Mouse (Mus musculus): ENCODE results near the gene 6030408B16Rik.

DNA sequence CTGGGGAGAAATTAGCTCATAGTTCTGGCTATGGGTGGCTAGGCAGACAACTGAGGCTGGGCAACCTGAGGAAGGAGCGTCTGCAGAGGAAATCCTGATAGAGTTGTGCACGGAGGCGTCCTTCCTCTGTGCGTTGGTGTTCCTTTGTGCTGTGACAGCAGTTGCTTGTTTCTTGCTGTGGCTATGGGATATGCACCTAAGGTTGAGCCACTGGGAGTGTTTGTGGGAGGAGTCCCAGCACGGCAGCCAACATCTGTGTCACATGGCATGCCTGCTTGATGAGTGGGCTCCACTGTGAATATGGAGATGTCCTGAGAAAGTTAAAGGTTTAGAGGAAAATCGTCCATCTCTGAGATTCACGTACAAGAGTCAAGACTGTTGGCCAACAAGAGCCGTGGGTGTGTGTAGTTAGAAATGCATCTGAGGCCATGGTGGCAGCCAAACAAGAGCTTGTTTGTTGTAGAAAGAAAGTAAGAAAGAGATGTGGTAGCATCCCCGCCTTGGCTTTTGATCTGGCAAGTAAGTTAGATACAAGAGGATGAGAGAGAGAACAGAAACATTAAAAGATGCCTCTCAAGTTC, 42.7 kb upstream of the 6030408B16Rik start:
- TF ChIP-seq CTCF (IDR thresholded peaks at IDR 0.05; ENCODE audit: low read depth, low read length), result no peak
- no peak for TF ChIP-seq TAL1 (conservative IDR thresholded peaks at IDR 0.05; ENCODE audit: low read depth, low read length)
- TF ChIP-seq POLR2AphosphoS5 (IDR thresholded peaks at IDR 0.05; ENCODE audit: insufficient replicate concordance, low read depth, low read length), result no peak
- TF ChIP-seq GATA1 (IDR thresholded peaks at IDR 0.05; ENCODE audit: borderline replicate concordance, low read length), result no peak
